ENCODE assay signal across 22 mouse cellular contexts in the genomic region with DNA sequence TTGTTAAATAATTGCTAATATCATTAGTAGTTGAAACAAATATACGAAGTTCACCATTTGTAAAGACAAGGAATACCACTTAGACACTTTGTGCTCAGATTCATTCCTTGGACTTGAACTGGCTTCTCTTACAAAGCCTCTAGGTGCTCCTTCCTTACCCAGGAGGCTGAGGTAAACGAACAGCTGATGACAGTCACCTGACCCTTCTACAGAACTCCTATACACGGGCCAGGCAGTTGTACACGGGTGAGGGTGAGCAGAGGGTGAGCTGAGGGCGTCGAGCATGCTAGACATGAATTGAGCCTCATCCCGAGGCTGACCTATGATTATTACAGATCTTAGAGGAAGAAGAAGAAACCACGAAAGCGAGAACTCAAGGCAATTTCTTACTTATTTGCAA. TPM values are rescaled to one million over a fixed set of nuclear protein-coding genes. Genes with fewer than 3 reads are reported as not detected.
DNase-seq lines count a peak whose midpoint lies in the region; TF ChIP-seq lines count a peak whose summit lies in the region.
"Had no signal": no experiment of that assay in that cellular context is flagged by ENCODE, and none has a peak within 500 bp of the region (broad histone marks: within the 10 kb centered on the region; RNA-seq: fewer than 3 reads in every experiment).

No protein-coding gene starts in this region.

- in situ Hi-C loops in CH12.LX (cut with MboI; ENCODE audit: low pct_ligation_motif_present, low pct_unique_long_range_greater_than_20kb, low sequenced_read_pairs), result no loop called here

- no peak for TF ChIP-seq CTCF in CH12.LX (conservative IDR thresholded peaks at IDR 0.05 in 1 of 2, IDR thresholded peaks at IDR 0.05 in 1 of 2; ENCODE audit: low read depth in 2 of 2, low read length in 2 of 2)
- no peak for TF ChIP-seq CTCF in olfactory bulb, adult 2 months (IDR thresholded peaks at IDR 0.05; ENCODE audit: insufficient read depth, low read depth, low read length)

- H3K9me3 ChIP-seq in CH12.LX (replicated peaks; ENCODE audit: low read length), result no peaks in the 10 kb centered on the region
- H3K9me3 ChIP-seq: embryonic facial prominence, embryonic 13.5 days; embryonic facial prominence, embryonic 15.5 days; forebrain, embryonic 10.5 days; forebrain, embryonic 12.5 days; G1E had no signal

- no peak for TF ChIP-seq POLR2A in CH12.LX (IDR thresholded peaks at IDR 0.05; ENCODE audit: low read depth, low read length)
- no peak for TF ChIP-seq POLR2A in olfactory bulb, adult 2 months (IDR thresholded peaks at IDR 0.05; ENCODE audit: insufficient read depth, low read depth, low read length)

- H3K4me3 ChIP-seq in CH12.LX (replicated peaks in 1 of 3; ENCODE audit: low read depth in 2 of 3, low read length in 2 of 3, poor library complexity in 1 of 3), result no peak overlapping the region
- no peak overlapping the region for H3K4me3 ChIP-seq in olfactory bulb, adult 2 months (ENCODE audit: insufficient read depth, low read depth, low read length)
- H3K4me3 ChIP-seq: embryonic facial prominence, embryonic 13.5 days; embryonic facial prominence, embryonic 15.5 days; erythroblast, embryonic 14.5 days; forebrain, embryonic 10.5 days; forebrain, embryonic 12.5 days had no signal

- dilution Hi-C loops in CH12.LX (cut with MboI; ENCODE audit: extremely low pct_ligation_motif_present, extremely low pct_unique_long_range_greater_than_20kb, low sequenced_read_pairs), result no loop called here

- TF ChIP-seq EP300 in CH12.LX (IDR thresholded peaks at IDR 0.05; ENCODE audit: low read length), result no peak

- no peak for TF ChIP-seq RAD21 in CH12.LX (IDR thresholded peaks at IDR 0.05; ENCODE audit: low read depth, low read length)

- no peak overlapping the region for H3K9ac ChIP-seq in CH12.LX (ENCODE audit: insufficient read depth, low read depth)
- H3K9ac ChIP-seq: embryonic facial prominence, embryonic 13.5 days; embryonic facial prominence, embryonic 15.5 days; forebrain, embryonic 12.5 days had no signal

- 0 out of 2 replicates have a peak overlapping the region, but pooled peaks have one; percentile 12 for H3K27ac ChIP-seq in CH12.LX (ENCODE audit: insufficient read depth, low read depth)
- H3K27ac ChIP-seq in olfactory bulb, adult 2 months (ENCODE audit: insufficient read depth, low read depth, low read length), result peak overlapping the region; percentile 30
- H3K27ac ChIP-seq: embryonic facial prominence, embryonic 13.5 days; embryonic facial prominence, embryonic 15.5 days; forebrain, embryonic 10.5 days; forebrain, embryonic 12.5 days had no signal

- no peaks in the 10 kb centered on the region for H3K36me3 ChIP-seq in CH12.LX (replicated peaks in 1 of 2; ENCODE audit: control insufficient read depth in 1 of 2, insufficient read depth in 1 of 2, low read length in 1 of 2)
- H3K36me3 ChIP-seq: embryonic facial prominence, embryonic 13.5 days; embryonic facial prominence, embryonic 15.5 days; forebrain, embryonic 10.5 days; forebrain, embryonic 12.5 days; G1E had no signal

- peak; percentile 74 for DNase-seq in heart, adult 11 months
- DNase-seq in heart, adult 9 months (ENCODE audit: low spot score in 2 of 2), result no peak
- no peak for DNase-seq in CH12.LX (ENCODE audit: extremely low read depth)
- DNase-seq in ZHBTc4 (ENCODE audit: low read depth, low spot score), result peak; percentile 18
- no peak for DNase-seq in adipocyte (ENCODE audit: low spot score)
- no peak for DNase-seq in adrenal gland, adult (ENCODE audit: inconsistent age in 2 of 2, low spot score in 1 of 2)
- DNase-seq: adrenal gland, adult 2 months; adrenal gland, postnatal 10 days; adrenal gland, postnatal 25 days; cerebellum, adult 11-12 months; cerebellum, adult 2 months; cerebellum, adult 9-10 months; cerebellum, postnatal 10 days; cerebellum, postnatal 25 days had no signal

- no peaks in the 10 kb centered on the region for H3K27me3 ChIP-seq in CH12.LX (replicated peaks)
- H3K27me3 ChIP-seq: embryonic facial prominence, embryonic 13.5 days; embryonic facial prominence, embryonic 15.5 days; forebrain, embryonic 12.5 days; Patski had no signal

- WGBS in olfactory bulb, adult 2 months, result 61% methylated on average over 9 of the region's 9 CpGs

- H3K4me1 ChIP-seq in CH12.LX (ENCODE audit: control insufficient read depth in 1 of 2, insufficient read depth in 2 of 2), result peaks cover 12 to 28% of the 10 kb centered on the region in 2 experiments
- H3K4me1 ChIP-seq in olfactory bulb, adult 2 months (ENCODE audit: control insufficient read depth, insufficient read depth, low read length), result peaks cover 12% of the 10 kb centered on the region
- H3K4me1 ChIP-seq: embryonic facial prominence, embryonic 13.5 days; embryonic facial prominence, embryonic 15.5 days had no signal

- no peaks in the 10 kb centered on the region for H3K79me2 ChIP-seq in CH12.LX (replicated peaks; ENCODE audit: control insufficient read depth, extremely low read depth, insufficient read depth, poor library complexity, severe bottlenecking)

- H3K4me2 ChIP-seq in CH12.LX (ENCODE audit: insufficient read depth, low read depth, poor library complexity, severe bottlenecking), result no peak overlapping the region
- H3K4me2 ChIP-seq: embryonic facial prominence, embryonic 13.5 days; embryonic facial prominence, embryonic 15.5 days; forebrain, embryonic 12.5 days had no signal

TF ChIP-seq in CH12.LX, 34 proteins besides CTCF, POLR2A, EP300 and RAD21:
- TF ChIP-seq JUND (conservative IDR thresholded peaks at IDR 0.05; ENCODE audit: low read depth, low read length) (no peak), ETS1 (conservative IDR thresholded peaks at IDR 0.05; ENCODE audit: low read depth, low read length) (peak; percentile 37; the same call in 1 of the 2 replicates), BHLHE40 (IDR thresholded peaks at IDR 0.05; ENCODE audit: low read depth, low read length) (peak; percentile 85), USF1 (IDR thresholded peaks at IDR 0.05; ENCODE audit: low read depth, low read length) (peak; percentile 56), MAX (IDR thresholded peaks at IDR 0.05; ENCODE audit: low read length) (no peak)

RNA-seq across cellular contexts. Expression of a gene that starts 12.9 kb away (rescaled TPM):
- 20.7 and 23.0 TPM in 2 replicates for total RNA-seq in CH12.LX (2012; rRNA removed)
- 39.5 and 40.4 TPM in 2 replicates for total RNA-seq in CH12.LX (2014; rRNA removed)
- polyA plus RNA-seq in CH12.LX (2012; ENCODE audit: insufficient read length, low read depth), result 15.4 and 17.2 TPM in 2 replicates
- polyA plus RNA-seq in olfactory bulb, adult 2 months (2012; ENCODE audit: insufficient read depth, insufficient read length, low replicate concordance, missing spikeins), result 92.8 TPM in 1 of 2 replicates, not detected in the other

Comparison
In these comparisons a context has a peak if more than half of its experiments do, and no peak if none do; other contexts are left out.
1. DNase-seq: peak in heart, adult 11 months (single experiment) and ZHBTc4 (single experiment); none in heart, adult 9 months (0 of 2), CH12.LX (single experiment), adipocyte (single experiment) and adrenal gland, adult (0 of 2).